Mouse (Mus musculus) kidney, adult 2 months (tissue): Measurements from ENCODE around the gene Slc35e3. TPM values are rescaled to one million over a fixed set of nuclear protein-coding genes. Genes with fewer than 3 reads are reported as not detected.

ENCODE experiments used
- DNase-seq: peaks from one replicate; pipeline ENCODE4 v3.0.0; 2021
- H3K27ac ChIP-seq: fragments of 200-500 bp; 2 replicates; pipeline ENCODE4 v1.5.1; 2012; ENCODE audit warnings: low read depth, low read length, control low read depth, inconsistent platforms; ENCODE audit not compliant: insufficient read depth
- H3K27me3 ChIP-seq: fragments of 200-500 bp; replicated peaks from 2 replicates; pipeline ENCODE4 v1.6.1; 2012; ENCODE audit warnings: mild to moderate bottlenecking, moderate library complexity, low read length, inconsistent platforms; ENCODE audit not compliant: control insufficient read depth, insufficient read depth
- H3K36me3 ChIP-seq: fragments of 200-500 bp; 2 replicates; pipeline ENCODE4 v1.6.1; 2012; ENCODE audit warnings: mild to moderate bottlenecking, moderate library complexity, low read length, inconsistent platforms; ENCODE audit not compliant: control insufficient read depth, insufficient read depth
- H3K4me1 ChIP-seq: fragments of 200-500 bp; 2 replicates; pipeline ENCODE4 v1.6.1; 2011; ENCODE audit warnings: low read length; ENCODE audit not compliant: control insufficient read depth, insufficient read depth
- H3K4me3 ChIP-seq: fragments of 200-500 bp; 2 replicates; pipeline ENCODE4 v1.5.1; 2011; ENCODE audit warnings: mild to moderate bottlenecking, low read depth, low read length, control low read depth; ENCODE audit not compliant: insufficient read depth
- CTCF ChIP-seq: fragments of 200-500 bp; conservative IDR thresholded peaks from 2 replicates; pipeline ENCODE4 v1.5.1; 2011; ENCODE audit warnings: low read depth, mild to moderate bottlenecking, control low read depth, low read length, moderate library complexity, mixed read lengths; ENCODE audit not compliant: insufficient read depth, insufficient read length
- POLR2A ChIP-seq: fragments of 200-500 bp; IDR thresholded peaks from one replicate; pipeline ENCODE4 v1.6.1; 2011; ENCODE audit warnings: low read depth, low read length, control low read depth
- WGBS: fragments of 180-500 bp; shearing (Covaris S2); methylation state at CpG from one replicate; pipeline ENCODE4 v1.1.7; 2018; 5-methylcytosine and 5-hydroxymethylcytosine counted together
- polyA plus RNA-seq: library from polyadenylated mRNA; depleted of rRNA; stranded (reverse); fragments of >200 nt; gene quantifications from 2 replicates; pipeline ENCODE4 v1.2.3, GENCODE M21; 2012

The Slc35e3 gene
- polyA plus RNA-seq, 1 experiment, result 37.1 TPM

DNA sequence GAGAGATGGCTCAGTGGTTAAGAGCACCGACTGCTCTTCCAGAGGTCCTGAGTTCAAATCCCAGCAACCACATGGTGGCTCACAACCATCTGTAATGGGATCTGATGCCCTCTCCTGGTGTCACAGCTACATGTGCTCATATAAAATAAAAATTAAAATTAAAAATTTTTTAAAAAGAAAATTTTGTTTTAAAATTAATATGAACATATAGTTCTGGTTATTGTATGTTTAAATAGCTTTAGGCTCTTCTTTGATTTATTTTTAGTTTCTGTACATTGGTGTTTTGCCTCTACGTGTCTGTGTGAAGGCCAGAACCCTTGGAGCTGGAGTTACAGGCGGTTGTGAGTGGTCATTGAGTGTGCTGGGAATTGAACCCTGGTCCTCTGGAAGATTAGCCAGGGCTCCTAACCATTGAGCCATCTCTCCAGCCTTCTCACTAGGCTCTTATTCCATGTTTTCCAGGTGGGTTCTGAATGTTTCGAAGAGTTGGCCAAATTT is 19.2 kb downstream of the Slc35e3 start:
- H3K27me3 ChIP-seq, result no peaks in the 10 kb centered on the region
- H3K4me1 ChIP-seq, result peaks cover 5% of the 10 kb centered on the region; the same call in 1 of the 2 replicates
- no peak for DNase-seq
- WGBS, result 95% methylated on average over 4 of the region's 4 CpGs
- TF ChIP-seq CTCF, result no peak
- no peak for TF ChIP-seq POLR2A
- no peak overlapping the region for H3K4me3 ChIP-seq
- no peak overlapping the region for H3K27ac ChIP-seq
- no peaks in the 10 kb centered on the region for H3K36me3 ChIP-seq

DNA sequence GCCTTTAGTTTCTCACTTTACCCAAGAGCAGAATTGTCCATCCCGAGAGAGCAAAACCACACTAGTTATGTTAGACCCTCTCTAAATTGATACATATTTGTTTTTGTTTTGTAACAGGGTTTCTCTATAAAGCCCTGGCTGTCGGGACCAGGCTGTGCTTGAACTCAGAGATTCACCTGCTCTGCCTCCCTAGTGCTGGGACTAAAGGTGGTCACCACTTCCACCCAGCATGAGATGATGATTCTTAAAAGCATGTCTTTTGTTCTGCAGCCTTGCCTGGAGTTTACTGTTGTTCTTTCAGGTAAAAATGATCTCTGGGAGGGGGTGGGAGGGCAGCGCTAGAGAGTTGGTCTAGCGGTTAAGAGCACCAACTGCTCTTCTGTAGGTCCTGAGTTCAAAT is 19.8 kb downstream of the Slc35e3 start:
- Histone ChIP-seq H3K4me1 (0 out of 2 replicates have a peak, but pooled peaks cover under 1% of the 10 kb centered on the region), H3K27ac (no peak overlapping the region), H3K36me3 (no peaks in the 10 kb centered on the region), H3K4me3 (no peak overlapping the region), H3K27me3 (no peaks in the 10 kb centered on the region)
- no peak for DNase-seq
- WGBS, result 92% methylated on average over 4 of the region's 4 CpGs
- no peak for TF ChIP-seq POLR2A
- TF ChIP-seq CTCF, result no peak

DNA sequence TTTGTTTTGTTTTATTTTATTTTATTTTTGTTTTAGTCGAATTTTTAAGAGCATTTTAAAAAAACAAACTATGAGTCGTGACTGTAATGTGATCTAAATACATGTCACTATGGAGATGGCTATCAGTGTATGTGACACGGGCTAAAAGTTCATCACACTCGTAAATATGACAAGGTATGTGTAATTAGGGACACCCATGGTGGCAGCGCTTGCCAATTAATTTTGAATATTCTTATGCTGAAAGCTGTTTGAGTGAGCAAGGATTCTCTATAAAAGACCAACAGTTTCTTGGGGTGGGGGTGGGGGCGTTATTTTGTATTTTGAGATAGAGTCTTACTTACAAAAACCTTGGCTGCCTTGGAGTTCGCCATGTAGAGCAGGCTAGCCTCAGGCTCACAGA is 20.5 kb downstream of the Slc35e3 start:
- Histone ChIP-seq H3K36me3 (no peaks in the 10 kb centered on the region), H3K27ac (no peak overlapping the region), H3K4me3 (no peak overlapping the region), H3K4me1 (no peaks in the 10 kb centered on the region), H3K27me3 (no peaks in the 10 kb centered on the region)
- TF ChIP-seq CTCF (no peak), POLR2A (no peak)
- no peak for DNase-seq
- WGBS, result 65% methylated on average over 7 of the region's 7 CpGs

DNA sequence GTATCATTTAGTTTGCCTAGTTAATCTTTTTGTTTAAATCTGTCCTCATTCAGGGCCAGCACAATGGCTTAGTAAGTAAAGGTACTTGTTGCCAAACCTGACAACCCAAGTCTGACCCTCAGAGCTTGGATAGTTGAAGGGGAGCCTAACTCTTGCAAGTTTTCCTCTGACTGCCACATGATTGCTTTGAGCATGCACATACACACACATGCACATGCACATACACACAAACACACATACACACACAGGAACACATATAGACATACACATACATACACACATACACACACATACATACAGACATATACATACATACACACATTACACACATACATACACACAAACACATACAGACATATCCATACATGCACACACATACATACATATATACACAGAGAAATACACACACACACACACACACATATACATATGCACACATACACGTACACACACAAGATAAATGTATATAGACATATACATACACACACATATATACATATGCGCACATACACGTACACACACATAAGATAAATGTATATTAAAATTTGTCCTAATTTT is 21.3 kb downstream of the Slc35e3 start:
- Histone ChIP-seq H3K27me3 (no peaks in the 10 kb centered on the region), H3K36me3 (no peaks in the 10 kb centered on the region), H3K27ac (no peak overlapping the region), H3K4me3 (no peak overlapping the region), H3K4me1 (no peaks in the 10 kb centered on the region)
- no peak for DNase-seq
- 91% methylated on average over 3 of the region's 3 CpGs for whole genome bisulfite sequencing
- TF ChIP-seq POLR2A (no peak), CTCF (no peak)

DNA sequence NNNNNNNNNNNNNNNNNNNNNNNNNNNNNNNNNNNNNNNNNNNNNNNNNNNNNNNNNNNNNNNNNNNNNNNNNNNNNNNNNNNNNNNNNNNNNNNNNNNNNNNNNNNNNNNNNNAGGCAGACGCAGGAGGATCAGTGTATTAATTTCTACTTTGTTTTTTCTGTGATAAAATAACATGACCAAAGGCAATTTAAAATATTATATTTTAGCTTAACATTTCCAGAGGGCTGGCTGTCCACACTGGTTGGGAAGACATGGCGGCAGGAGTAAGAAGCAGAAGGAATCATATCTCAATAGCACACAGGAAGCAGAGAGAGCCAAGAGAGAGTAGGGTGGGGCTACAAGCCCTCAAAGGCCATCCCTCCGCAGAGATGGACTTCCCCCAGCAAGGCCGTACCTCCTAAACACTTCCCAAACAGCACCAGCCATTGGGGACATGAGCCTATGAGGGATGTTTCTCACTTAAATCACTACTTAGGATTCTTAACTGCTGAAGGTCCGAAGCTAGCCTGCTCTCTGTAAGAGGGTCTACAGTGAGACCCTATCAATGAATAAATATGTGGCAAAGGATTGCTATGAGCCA is 21.9 kb downstream of the Slc35e3 start:
- 80% methylated on average over 5 of the region's 5 CpGs for WGBS
- no peak overlapping the region for H3K27ac ChIP-seq
- no peaks in the 10 kb centered on the region for H3K4me1 ChIP-seq
- H3K36me3 ChIP-seq, result no peaks in the 10 kb centered on the region
- TF ChIP-seq CTCF (no peak), POLR2A (no peak)
- no peaks in the 10 kb centered on the region for H3K27me3 ChIP-seq
- H3K4me3 ChIP-seq, result no peak overlapping the region
- no peak for DNase-seq

DNA sequence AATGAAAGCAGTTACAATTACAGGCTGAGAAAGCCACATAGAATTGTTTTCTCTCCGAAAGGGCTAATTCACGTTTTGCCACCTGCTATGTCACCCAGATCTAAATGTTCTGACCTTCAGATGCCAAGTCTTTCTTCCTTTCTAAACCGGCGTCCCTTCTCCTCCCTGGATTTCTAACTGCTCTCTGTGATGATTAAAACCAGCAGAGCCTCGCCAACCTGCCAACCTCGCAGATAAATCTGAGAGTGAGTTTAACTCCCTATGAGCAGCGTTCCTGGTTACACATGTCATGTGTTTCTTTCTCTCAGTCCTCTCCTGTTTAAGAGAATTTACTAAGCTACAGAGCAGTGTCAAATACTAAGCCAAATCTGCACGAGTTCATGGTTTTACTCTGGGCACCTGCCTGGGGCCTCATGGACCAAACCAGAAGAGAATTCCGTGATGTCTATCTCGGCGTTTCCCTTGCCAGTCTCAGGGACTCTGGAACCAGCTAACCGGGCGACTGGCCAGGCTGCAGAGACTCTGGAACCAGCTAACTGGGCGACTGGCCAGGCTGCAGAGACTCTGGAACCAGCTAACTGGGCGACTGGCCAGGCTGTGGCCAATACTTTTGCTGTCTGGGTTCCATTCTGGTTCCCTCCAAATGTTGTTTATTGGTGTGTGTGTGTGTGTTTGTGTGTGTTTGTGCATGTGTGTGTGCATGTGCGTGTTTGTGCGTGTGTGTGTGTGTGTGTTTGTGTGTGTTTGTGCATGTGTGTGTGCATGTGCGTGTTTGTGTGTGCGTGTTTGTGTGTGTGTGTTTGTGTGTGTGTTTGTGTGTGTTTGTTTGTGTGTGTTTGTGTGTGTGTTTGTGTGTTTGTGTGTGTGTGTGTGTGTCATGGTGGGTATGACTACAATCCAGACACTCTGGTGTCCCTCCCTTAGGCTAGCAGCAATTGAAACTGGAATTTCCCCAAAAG is 27.7 kb downstream of the Slc35e3 start:
- peak; percentile 96 for DNase-seq
- H3K4me3 ChIP-seq, result no peak overlapping the region
- no peaks in the 10 kb centered on the region for H3K36me3 ChIP-seq
- H3K4me1 ChIP-seq, result peaks cover 22% of the 10 kb centered on the region; the same call in 1 of the 2 replicates
- no peaks in the 10 kb centered on the region for H3K27me3 ChIP-seq
- TF ChIP-seq CTCF (no peak), POLR2A (no peak)
- peak overlapping the region; percentile 99 for H3K27ac ChIP-seq
- WGBS, result 35% methylated on average over 19 of the region's 19 CpGs
